Mouse (Mus musculus) midbrain, embryonic 10.5 days (tissue): ENCODE data around the gene Gm6583. TPM values are rescaled to one million over a fixed set of nuclear protein-coding genes. Genes with fewer than 3 reads are reported as not detected.

Source experiments
- DNase-seq: peaks from one replicate; pipeline ENCODE4 v3.0.0-alpha.2; 2017; ENCODE audit warnings: low spot score
- H3K27ac ChIP-seq: fragments of 300-500 bp; sonication (generic); replicated peaks from 2 replicates; pipeline ENCODE4 v1.5.1; 2016; ENCODE audit warnings: mild to moderate bottlenecking
- H3K27me3 ChIP-seq: fragments of 300-500 bp; sonication (generic); 2 replicates; pipeline ENCODE4 v1.6.1; 2016; ENCODE audit warnings: low read depth, mild to moderate bottlenecking; ENCODE audit not compliant: poor library complexity, severe bottlenecking
- H3K36me3 ChIP-seq: fragments of 300-500 bp; sonication (generic); 2 replicates; pipeline ENCODE4 v1.6.1; 2016; ENCODE audit warnings: mild to moderate bottlenecking, moderate library complexity
- H3K4me1 ChIP-seq: fragments of 300-500 bp; sonication (generic); 2 replicates; pipeline ENCODE4 v1.6.1; 2016
- H3K4me3 ChIP-seq: fragments of 300-500 bp; sonication (generic); 2 replicates; pipeline ENCODE4 v1.5.1; 2016; ENCODE audit warnings: mild to moderate bottlenecking, moderate library complexity
- H3K9me3 ChIP-seq: fragments of 300-500 bp; sonication (generic); replicated peaks from 2 replicates; pipeline ENCODE4 v1.6.1; 2016; ENCODE audit warnings: mild to moderate bottlenecking
- WGBS: fragments of 180-500 bp; shearing (Covaris S2); methylation state at CpG from one replicate; pipeline ENCODE4 v1.1.7; 2016; 5-methylcytosine and 5-hydroxymethylcytosine counted together
- polyA plus RNA-seq: library from polyadenylated mRNA; unstranded; fragments of >200 nt; fragmentation: Nextera tagmentation; extraction: Ambion mirVana; gene quantifications from 2 replicates; pipeline ENCODE4 v1.2.1, GENCODE M21; 2016

Gm6583 gene
- polyA plus RNA-seq, 1 experiment from 2014 or later: 0.26 TPM

- Histone ChIP-seq H3K4me1 (peaks cover 19% of the 10 kb centered on the region), H3K36me3 (peaks cover 45% of the 10 kb centered on the region), H3K9me3 (no peaks in the 10 kb centered on the region), H3K27me3 (no peaks in the 10 kb centered on the region), H3K4me3 (no peak overlapping the region), H3K27ac (no peak overlapping the region)
- no peak for DNase-seq
- 69% methylated on average over 5 of the region's 5 CpGs for WGBS
Observed at GRCm38 (mm10) chr5:112316468-112316867, 39.4 kb downstream of the Gm6583 start.

DNA sequence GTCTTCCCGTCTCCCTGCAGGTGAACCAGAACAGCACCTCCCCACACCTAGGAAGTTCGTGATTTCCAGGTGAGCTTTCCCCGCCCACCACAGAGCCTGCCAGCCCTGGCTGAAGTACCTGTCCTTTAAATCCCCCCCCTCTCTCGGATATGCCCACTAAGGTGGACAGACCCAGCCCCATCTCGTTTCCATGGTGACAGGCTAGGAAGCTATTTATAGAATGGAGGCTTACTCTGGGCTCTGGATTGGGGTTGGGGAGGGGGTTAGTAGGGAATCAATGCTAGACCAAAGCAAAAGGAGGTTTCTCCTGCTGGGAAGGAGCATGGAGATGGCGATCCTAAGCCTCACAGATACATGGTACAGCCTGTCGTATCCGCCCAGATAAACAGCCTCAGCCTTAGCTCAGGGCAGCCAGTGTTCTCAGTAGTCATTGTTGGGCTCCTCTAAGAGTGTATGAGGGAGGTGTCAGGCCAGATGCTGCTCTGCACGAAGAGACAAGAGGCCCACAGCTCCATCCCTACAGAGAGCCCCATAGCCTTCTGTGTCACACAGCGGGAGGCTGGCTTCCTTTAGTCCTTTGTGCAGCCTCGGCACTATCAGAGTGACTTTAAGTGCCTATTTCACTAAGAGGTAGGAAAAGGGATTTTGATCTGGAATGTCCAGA, 42.5 kb downstream of the Gm6583 start:
- 61% methylated on average over 11 of the region's 11 CpGs for WGBS

GRCm38 (mm10) chr5:112305842-112306241, 50.0 kb downstream of the Gm6583 start:
- WGBS: 58% methylated on average over 5 of the region's 5 CpGs
- H3K4me3 ChIP-seq: no peak overlapping the region
- H3K27ac ChIP-seq: peak overlapping the region; percentile 17; the same call in 1 of the 2 replicates
- no peaks in the 10 kb centered on the region for H3K27me3 ChIP-seq
- peaks cover 56% of the 10 kb centered on the region for H3K36me3 ChIP-seq
- H3K9me3 ChIP-seq: no peaks in the 10 kb centered on the region
- DNase-seq: no peak
- no peaks in the 10 kb centered on the region for H3K4me1 ChIP-seq

More for the DNA sequence above, 42.5 kb downstream of the Gm6583 start:
- H3K36me3 ChIP-seq: peaks cover 76% of the 10 kb centered on the region
- H3K27ac ChIP-seq: no peak overlapping the region
- no peak for DNase-seq
- H3K4me1 ChIP-seq: peaks cover 19% of the 10 kb centered on the region
- no peaks in the 10 kb centered on the region for H3K9me3 ChIP-seq
- H3K27me3 ChIP-seq: no peaks in the 10 kb centered on the region
- H3K4me3 ChIP-seq: no peak overlapping the region

Other genes starting within 250 kb of the Gm6583 start
- 0.43 and 1.4 TPM in 2 replicates for gene Cryba4, start 103.5 kb downstream of the Gm6583 start, polyA plus RNA-seq
- gene Crybb1, start 100.2 kb downstream of the Gm6583 start, polyA plus RNA-seq: 0.41 and 0.91 TPM in 2 replicates
- 35.9 and 37.0 TPM in 2 replicates for gene Tpst2, start 79.3 kb downstream of the Gm6583 start, polyA plus RNA-seq
- gene Tfip11, start 29.7 kb downstream of the Gm6583 start, polyA plus RNA-seq: 43.0 and 47.6 TPM in 2 replicates
- gene Srrd, start 13.0 kb downstream of the Gm6583 start, polyA plus RNA-seq: 48.7 and 51.0 TPM in 2 replicates
- 35.9 and 43.0 TPM in 2 replicates for gene Hps4, start 12.9 kb downstream of the Gm6583 start, polyA plus RNA-seq
- 17.7 and 22.0 TPM in 2 replicates for gene Asphd2, start 38.8 kb upstream of the Gm6583 start, polyA plus RNA-seq
- 0.06 and 0.12 TPM in 2 replicates for gene Gm6588, start 93.4 kb upstream of the Gm6583 start, polyA plus RNA-seq
- gene Sez6l, start 221.2 kb upstream of the Gm6583 start, polyA plus RNA-seq: 1.7 and 2.7 TPM in 2 replicates